Mouse (Mus musculus): Measurements from ENCODE around the gene Sdk1. TPM values are rescaled to one million over a fixed set of nuclear protein-coding genes. Genes with fewer than 3 reads are reported as not detected.

Gene Sdk1
- polyA plus RNA-seq, 1 experiment from 2014 or later: 4.0 TPM

GRCm38 (mm10) chr5:141824739-141825379, 583.6 kb downstream of the Sdk1 start:
- ATAC-seq (ENCODE audit: low FRiP score, low TSS enrichment): no peak
- no peaks in the 10 kb centered on the region for H3K4me1 ChIP-seq (ENCODE audit: insufficient read depth, low read length)
- no peak overlapping the region for H3K27ac ChIP-seq (ENCODE audit: low read length)
- H3K4me2 ChIP-seq (replicated peaks; ENCODE audit: low read depth, low read length): no peak overlapping the region
- no peak overlapping the region for H3K4me3 ChIP-seq (ENCODE audit: low read length)
- WGBS: 71% methylated on average over 16 of the region's 16 CpGs
- H3K27me3 ChIP-seq (ENCODE audit: insufficient read depth, low read length): no peaks in the 10 kb centered on the region
- no peaks in the 10 kb centered on the region for H3K36me3 ChIP-seq (ENCODE audit: insufficient read depth, low read length)
- no peak overlapping the region for H3K9ac ChIP-seq (replicated peaks; ENCODE audit: low read length)
- no peaks in the 10 kb centered on the region for H3K9me3 ChIP-seq (ENCODE audit: low read length)

- H3K27me3 ChIP-seq (ENCODE audit: insufficient read depth, low read length): no peaks in the 10 kb centered on the region
- ATAC-seq (ENCODE audit: low FRiP score, low TSS enrichment): no peak
- no peak overlapping the region for H3K27ac ChIP-seq (ENCODE audit: low read length)
These were observed 594.3 kb downstream of the Sdk1 start for GRCm38 (mm10) chr5:141835566-141835965.

GRCm38 (mm10) chr5:141836892-141837455, 595.7 kb downstream of the Sdk1 start:
- no peaks in the 10 kb centered on the region for H3K36me3 ChIP-seq (ENCODE audit: insufficient read depth, low read length)
- no peak overlapping the region for H3K27ac ChIP-seq (ENCODE audit: low read length)
- peaks cover 7% of the 10 kb centered on the region for H3K4me1 ChIP-seq (ENCODE audit: insufficient read depth, low read length)
- no peak overlapping the region for H3K4me2 ChIP-seq (replicated peaks; ENCODE audit: low read depth, low read length)
- H3K9ac ChIP-seq (replicated peaks; ENCODE audit: low read length): no peak overlapping the region
- H3K27me3 ChIP-seq (ENCODE audit: insufficient read depth, low read length): no peaks in the 10 kb centered on the region
- 65% methylated on average over 8 of the region's 8 CpGs for WGBS
- no peak for ATAC-seq (ENCODE audit: low FRiP score, low TSS enrichment)
- H3K9me3 ChIP-seq (ENCODE audit: low read length): no peaks in the 10 kb centered on the region
- no peak overlapping the region for H3K4me3 ChIP-seq (ENCODE audit: low read length)

More at GRCm38 (mm10) chr5:141835566-141835965, 594.3 kb downstream of the Sdk1 start:
- WGBS: 46% methylated on average over 6 of the region's 6 CpGs
- Histone ChIP-seq H3K4me2 (replicated peaks; ENCODE audit: low read depth, low read length) (no peak overlapping the region), H3K36me3 (ENCODE audit: insufficient read depth, low read length) (no peaks in the 10 kb centered on the region), H3K4me1 (ENCODE audit: insufficient read depth, low read length) (peaks cover 7% of the 10 kb centered on the region), H3K4me3 (ENCODE audit: low read length) (no peak overlapping the region), H3K9me3 (ENCODE audit: low read length) (no peaks in the 10 kb centered on the region), H3K9ac (replicated peaks; ENCODE audit: low read length) (no peak overlapping the region)

GRCm38 (mm10) chr5:141844701-141845100, 603.4 kb downstream of the Sdk1 start:
- ATAC-seq (ENCODE audit: low FRiP score, low TSS enrichment): no peak
- Histone ChIP-seq H3K9ac (replicated peaks; ENCODE audit: low read length) (no peak overlapping the region), H3K27me3 (ENCODE audit: insufficient read depth, low read length) (no peaks in the 10 kb centered on the region), H3K4me3 (ENCODE audit: low read length) (no peak overlapping the region), H3K4me1 (ENCODE audit: insufficient read depth, low read length) (no peaks in the 10 kb centered on the region), H3K4me2 (replicated peaks; ENCODE audit: low read depth, low read length) (no peak overlapping the region), H3K36me3 (ENCODE audit: insufficient read depth, low read length) (no peaks in the 10 kb centered on the region), H3K27ac (ENCODE audit: low read length) (no peak overlapping the region), H3K9me3 (ENCODE audit: low read length) (no peaks in the 10 kb centered on the region)
- WGBS: 83% methylated on average over 4 of the region's 4 CpGs

GRCm38 (mm10) chr5:141847686-141848085, 606.4 kb downstream of the Sdk1 start:
- Histone ChIP-seq H3K4me3 (ENCODE audit: low read length) (no peak overlapping the region), H3K27me3 (ENCODE audit: insufficient read depth, low read length) (no peaks in the 10 kb centered on the region), H3K27ac (ENCODE audit: low read length) (no peak overlapping the region), H3K36me3 (ENCODE audit: insufficient read depth, low read length) (no peaks in the 10 kb centered on the region), H3K9me3 (ENCODE audit: low read length) (no peaks in the 10 kb centered on the region), H3K9ac (replicated peaks; ENCODE audit: low read length) (no peak overlapping the region), H3K4me2 (replicated peaks; ENCODE audit: low read depth, low read length) (no peak overlapping the region), H3K4me1 (ENCODE audit: insufficient read depth, low read length) (peaks cover 11% of the 10 kb centered on the region)
- WGBS: 84% methylated on average over 4 of the region's 4 CpGs
- ATAC-seq (ENCODE audit: low FRiP score, low TSS enrichment): no peak

DNA sequence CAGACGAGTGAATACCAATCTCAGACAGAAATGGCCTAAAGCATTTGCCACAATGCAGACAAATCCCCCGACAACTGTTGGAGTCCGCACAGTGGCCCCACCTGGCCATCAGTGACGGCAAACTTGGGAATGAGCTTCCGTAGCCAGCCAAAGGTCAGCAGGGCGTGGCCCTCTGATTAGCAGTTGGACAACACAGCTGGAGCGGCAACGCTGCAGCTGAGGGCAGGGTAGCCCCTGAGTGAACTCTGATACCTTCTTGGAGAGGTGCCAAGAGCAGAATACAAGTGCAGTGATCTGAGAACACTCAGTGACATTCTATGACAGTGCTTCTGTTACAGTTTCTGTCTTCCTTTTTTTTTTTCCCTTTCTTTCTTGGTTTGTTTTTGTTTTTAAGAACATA, 610.9 kb downstream of the Sdk1 start:
- Histone ChIP-seq H3K4me3 (ENCODE audit: low read length) (no peak overlapping the region), H3K4me1 (ENCODE audit: insufficient read depth, low read length) (peaks cover 22% of the 10 kb centered on the region), H3K4me2 (replicated peaks; ENCODE audit: low read depth, low read length) (no peak overlapping the region), H3K27me3 (ENCODE audit: insufficient read depth, low read length) (no peaks in the 10 kb centered on the region), H3K9ac (replicated peaks; ENCODE audit: low read length) (no peak overlapping the region), H3K9me3 (ENCODE audit: low read length) (no peaks in the 10 kb centered on the region), H3K27ac (ENCODE audit: low read length) (no peak overlapping the region), H3K36me3 (ENCODE audit: insufficient read depth, low read length) (no peaks in the 10 kb centered on the region)
- 12% methylated on average over 8 of the region's 8 CpGs for WGBS
- ATAC-seq (ENCODE audit: low FRiP score, low TSS enrichment): peak; percentile 87

- H3K27ac ChIP-seq (ENCODE audit: low read length): peak overlapping the region; percentile 26
- no peak overlapping the region for H3K9ac ChIP-seq (replicated peaks; ENCODE audit: low read length)
- H3K36me3 ChIP-seq (ENCODE audit: insufficient read depth, low read length): no peaks in the 10 kb centered on the region
- 29% methylated on average over 2 of the region's 2 CpGs for WGBS
- H3K9me3 ChIP-seq (ENCODE audit: low read length): no peaks in the 10 kb centered on the region
- ATAC-seq (ENCODE audit: low FRiP score, low TSS enrichment): peak; percentile 40
- no peak overlapping the region for H3K4me2 ChIP-seq (replicated peaks; ENCODE audit: low read depth, low read length)
- H3K4me1 ChIP-seq (ENCODE audit: insufficient read depth, low read length): peaks cover 31% of the 10 kb centered on the region
- H3K4me3 ChIP-seq (ENCODE audit: low read length): no peak overlapping the region
- H3K27me3 ChIP-seq (ENCODE audit: insufficient read depth, low read length): no peaks in the 10 kb centered on the region
These were observed 615.2 kb downstream of the Sdk1 start for GRCm38 (mm10) chr5:141856447-141856846.

DNA sequence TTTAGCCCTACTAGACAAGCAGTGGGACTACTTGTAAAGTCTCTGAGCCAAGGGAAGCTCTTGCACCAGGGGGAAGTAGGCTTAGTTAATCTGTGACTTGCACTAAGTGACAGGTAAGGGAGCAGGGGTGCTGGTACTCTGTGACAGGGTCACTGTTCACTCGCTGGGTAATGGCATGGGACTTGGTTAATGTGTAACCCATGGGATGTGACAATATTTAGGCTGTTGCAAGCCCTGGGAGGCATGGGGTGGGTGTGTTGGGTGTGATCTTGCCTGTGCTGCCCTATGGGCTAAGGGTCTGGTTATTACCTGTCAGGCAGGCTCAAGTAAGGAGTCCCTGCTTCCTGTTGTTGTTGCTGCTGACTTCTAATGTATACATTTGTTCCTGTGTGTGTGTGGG, 616.5 kb downstream of the Sdk1 start:
- Histone ChIP-seq H3K36me3 (ENCODE audit: insufficient read depth, low read length) (no peaks in the 10 kb centered on the region), H3K4me3 (ENCODE audit: low read length) (no peak overlapping the region), H3K4me2 (replicated peaks; ENCODE audit: low read depth, low read length) (no peak overlapping the region), H3K27me3 (ENCODE audit: insufficient read depth, low read length) (no peaks in the 10 kb centered on the region), H3K9ac (replicated peaks; ENCODE audit: low read length) (no peak overlapping the region), H3K27ac (ENCODE audit: low read length) (peak overlapping the region; percentile 90), H3K9me3 (ENCODE audit: low read length) (no peaks in the 10 kb centered on the region), H3K4me1 (ENCODE audit: insufficient read depth, low read length) (peaks cover 19% of the 10 kb centered on the region)
- peak; percentile 90 for ATAC-seq (ENCODE audit: low FRiP score, low TSS enrichment)
- WGBS: 50% methylated on average over 1 of the region's 1 CpGs

GRCm38 (mm10) chr5:141858406-141859160, 617.3 kb downstream of the Sdk1 start:
- H3K27me3 ChIP-seq (ENCODE audit: insufficient read depth, low read length): no peaks in the 10 kb centered on the region
- H3K27ac ChIP-seq (ENCODE audit: low read length): peak overlapping the region; percentile 90
- H3K4me3 ChIP-seq (ENCODE audit: low read length): no peak overlapping the region
- peak overlapping the region; percentile 19; the same call in 1 of the 2 replicates for H3K4me2 ChIP-seq (replicated peaks; ENCODE audit: low read depth, low read length)
- no peaks in the 10 kb centered on the region for H3K36me3 ChIP-seq (ENCODE audit: insufficient read depth, low read length)
- ATAC-seq (ENCODE audit: low FRiP score, low TSS enrichment): peak; percentile 79
- no peak overlapping the region for H3K9ac ChIP-seq (replicated peaks; ENCODE audit: low read length)
- peaks cover 19% of the 10 kb centered on the region for H3K4me1 ChIP-seq (ENCODE audit: insufficient read depth, low read length)
- H3K9me3 ChIP-seq (ENCODE audit: low read length): no peaks in the 10 kb centered on the region
- 27% methylated on average over 8 of the region's 8 CpGs for WGBS

- WGBS: 51% methylated on average over 3 of the region's 3 CpGs
- H3K27ac ChIP-seq (ENCODE audit: low read length): no peak overlapping the region
- H3K4me3 ChIP-seq (ENCODE audit: low read length): no peak overlapping the region
These were observed 624.8 kb downstream of the Sdk1 start for GRCm38 (mm10) chr5:141866042-141866441.

More at GRCm38 (mm10) chr5:141866042-141866441, 624.8 kb downstream of the Sdk1 start:
- H3K9me3 ChIP-seq (ENCODE audit: low read length): no peaks in the 10 kb centered on the region
- H3K9ac ChIP-seq (replicated peaks; ENCODE audit: low read length): no peak overlapping the region
- H3K36me3 ChIP-seq (ENCODE audit: insufficient read depth, low read length): no peaks in the 10 kb centered on the region
- H3K4me2 ChIP-seq (replicated peaks; ENCODE audit: low read depth, low read length): no peak overlapping the region
- no peak for ATAC-seq (ENCODE audit: low FRiP score, low TSS enrichment)
- no peaks in the 10 kb centered on the region for H3K4me1 ChIP-seq (ENCODE audit: insufficient read depth, low read length)
- H3K27me3 ChIP-seq (ENCODE audit: insufficient read depth, low read length): no peaks in the 10 kb centered on the region

Data from kidney, embryonic 16.5 days (tissue).